Mouse (Mus musculus) layer of hippocampus, adult 9-10 months (tissue): ENCODE results near the gene Cdk4.

Experiments used
- DNase-seq: peaks from one replicate; pipeline ENCODE4 v3.0.0; 2022; ENCODE audit warnings: low spot score

The Cdk4 gene

GRCm38 (mm10) chr10:127063239-127063872 is at the start of gene Cdk4:
Cdk4 (plus strand) TSS chr10:127063534.
- peak; percentile 94 for DNase-seq

- DNase-seq, result no peak
Observed at GRCm38 (mm10) chr10:127016488-127016887, 46.8 kb upstream of the Cdk4 start.

GRCm38 (mm10) chr10:127017071-127017470 is 46.3 kb upstream of the Cdk4 start:
- no peak for DNase-seq

- no peak for DNase-seq
Observed at GRCm38 (mm10) chr10:127018422-127018821, 44.9 kb upstream of the Cdk4 start.

- peak; percentile 55 for DNase-seq
Observed at GRCm38 (mm10) chr10:127030336-127031296, 32.7 kb upstream of the Cdk4 start, which contains the start of gene Tsfm. Tsfm (minus strand) TSS chr10:127030840.

- no peak for DNase-seq
Observed at GRCm38 (mm10) chr10:127033301-127033741, 30.0 kb upstream of the Cdk4 start.

- no peak for DNase-seq
Observed at GRCm38 (mm10) chr10:127036273-127036672, 27.1 kb upstream of the Cdk4 start.

GRCm38 (mm10) chr10:127037641-127038040 is 25.7 kb upstream of the Cdk4 start:
- no peak for DNase-seq

- DNase-seq, result no peak
Observed at GRCm38 (mm10) chr10:127040569-127041214, 22.6 kb upstream of the Cdk4 start.

- DNase-seq, result no peak
Observed at GRCm38 (mm10) chr10:127041274-127041766, 22.0 kb upstream of the Cdk4 start, which contains the start of the genes Mettl1 and Eef1akmt3. Mettl1 (plus strand) TSS chr10:127041414. Eef1akmt3 (minus strand) TSS chr10:127041513.

- peak; percentile 81 for DNase-seq
Observed at GRCm38 (mm10) chr10:127041774-127042338, 21.5 kb upstream of the Cdk4 start.

- DNase-seq, result no peak
Observed at GRCm38 (mm10) chr10:127042468-127043115, 20.7 kb upstream of the Cdk4 start.

- no peak for DNase-seq
Observed at GRCm38 (mm10) chr10:127043187-127043586, 20.1 kb upstream of the Cdk4 start.

GRCm38 (mm10) chr10:127047954-127048353 is 15.4 kb upstream of the Cdk4 start, which contains the start of gene Cyp27b1:
Cyp27b1 (plus strand) TSS chr10:127048250.
- DNase-seq, result no peak

- DNase-seq, result no peak
Observed at GRCm38 (mm10) chr10:127048608-127049394, 14.5 kb upstream of the Cdk4 start.

- no peak for DNase-seq
Observed at GRCm38 (mm10) chr10:127049395-127050118, 13.8 kb upstream of the Cdk4 start.

GRCm38 (mm10) chr10:127050119-127050474 is 13.2 kb upstream of the Cdk4 start:
- no peak for DNase-seq

- no peak for DNase-seq
Observed at GRCm38 (mm10) chr10:127054646-127055045, 8.7 kb upstream of the Cdk4 start.

- no peak for DNase-seq
Observed at GRCm38 (mm10) chr10:127055406-127055805, 7.9 kb upstream of the Cdk4 start.

GRCm38 (mm10) chr10:127056490-127056889 is 6.8 kb upstream of the Cdk4 start:
- DNase-seq, result no peak
